Mouse (Mus musculus) kidney, adult 11 months (tissue): Measurements from ENCODE around the gene Mb21d2.

Source experiments
- DNase-seq: peaks from one replicate; pipeline ENCODE4 v3.0.0; 2022

The Mb21d2 gene

GRCm38 (mm10) chr16:28928815-28929685, at the start of gene Mb21d2:
Gene Mb21d2, minus strand, starts transcription at chr16:28929673.
- DNase-seq = peak; percentile 57

- DNase-seq = no peak
Observed at GRCm38 (mm10) chr16:28966236-28966635, 36.8 kb upstream of the Mb21d2 start.

GRCm38 (mm10) chr16:28964048-28964447, 34.6 kb upstream of the Mb21d2 start:
- no peak for DNase-seq

GRCm38 (mm10) chr16:28962987-28963386, 33.5 kb upstream of the Mb21d2 start:
- DNase-seq = no peak

GRCm38 (mm10) chr16:28949810-28950209, 20.3 kb upstream of the Mb21d2 start:
- DNase-seq = no peak

GRCm38 (mm10) chr16:28943254-28943653, 13.8 kb upstream of the Mb21d2 start:
- no peak for DNase-seq

- no peak for DNase-seq
Observed at GRCm38 (mm10) chr16:28936181-28936792, 6.8 kb upstream of the Mb21d2 start.

- DNase-seq = no peak
Observed at GRCm38 (mm10) chr16:28935701-28936100, 6.2 kb upstream of the Mb21d2 start.

GRCm38 (mm10) chr16:28931213-28931612, 1.7 kb upstream of the Mb21d2 start:
- DNase-seq = no peak

GRCm38 (mm10) chr16:28930426-28930825, 953 bp upstream of the Mb21d2 start:
- DNase-seq = no peak

- DNase-seq = peak; percentile 72
Observed at GRCm38 (mm10) chr16:28929686-28930291, 316 bp upstream of the Mb21d2 start.

- DNase-seq = peak; percentile 17
Observed at GRCm38 (mm10) chr16:28928466-28928814, 1.0 kb downstream of the Mb21d2 start.

- peak; percentile 73 for DNase-seq
Observed at GRCm38 (mm10) chr16:28927381-28927780, 2.1 kb downstream of the Mb21d2 start.

GRCm38 (mm10) chr16:28919320-28919885, 10.1 kb downstream of the Mb21d2 start:
- no peak for DNase-seq

- no peak for DNase-seq
Observed at GRCm38 (mm10) chr16:28915362-28915761, 14.1 kb downstream of the Mb21d2 start.

GRCm38 (mm10) chr16:28914709-28915108, 14.8 kb downstream of the Mb21d2 start:
- DNase-seq = no peak

- DNase-seq = no peak
Observed at GRCm38 (mm10) chr16:28911414-28912050, 17.9 kb downstream of the Mb21d2 start.

GRCm38 (mm10) chr16:28906370-28907275, 22.9 kb downstream of the Mb21d2 start:
- no peak for DNase-seq

- peak; percentile 72 for DNase-seq
Observed at GRCm38 (mm10) chr16:28905567-28906289, 23.7 kb downstream of the Mb21d2 start.

- DNase-seq = no peak
Observed at GRCm38 (mm10) chr16:28902620-28903565, 26.6 kb downstream of the Mb21d2 start.
